Mouse (Mus musculus) midbrain, embryonic 11.5 days (tissue): Measurements from ENCODE around the gene Ankfn1. TPM values are rescaled to one million over a fixed set of nuclear protein-coding genes. Genes with fewer than 3 reads are reported as not detected.

ENCODE experiments used
- ATAC-seq: fragments of 200-750 bp; cut with Nextera tagmentation; 2 replicates; pipeline ENCODE4 v1.8.0; 2017; ENCODE audit warnings: moderate TSS enrichment, moderate library complexity; ENCODE audit not compliant: low FRiP score
- DNase-seq: peaks from one replicate; pipeline ENCODE4 v3.0.0; 2015; ENCODE audit warnings: low spot score; ENCODE audit errors: missing footprints
- H3K27ac ChIP-seq: fragments of 300-500 bp; sonication (generic); 2 replicates; pipeline ENCODE4 v1.5.1; 2014; ENCODE audit warnings: low read depth, low read length
- H3K27me3 ChIP-seq: fragments of 300-500 bp; sonication (generic); 2 replicates; pipeline ENCODE4 v1.6.1; 2014; ENCODE audit warnings: mild to moderate bottlenecking, low read length, moderate library complexity, mixed read lengths; ENCODE audit not compliant: control insufficient read depth, insufficient read depth
- H3K36me3 ChIP-seq: fragments of 300-500 bp; sonication (generic); 2 replicates; pipeline ENCODE4 v1.6.1; 2014; ENCODE audit warnings: mild to moderate bottlenecking, low read length, moderate library complexity, mixed read lengths; ENCODE audit not compliant: control insufficient read depth, insufficient read depth
- H3K4me1 ChIP-seq: fragments of 300-500 bp; sonication (generic); 2 replicates; pipeline ENCODE4 v1.6.1; 2014; ENCODE audit warnings: low read length; ENCODE audit not compliant: control insufficient read depth, insufficient read depth
- H3K4me2 ChIP-seq: fragments of 300-500 bp; sonication (generic); 2 replicates; pipeline ENCODE4 v1.6.1; 2014; ENCODE audit warnings: mild to moderate bottlenecking, moderate library complexity
- H3K4me3 ChIP-seq: fragments of 300-500 bp; sonication (generic); 2 replicates; pipeline ENCODE4 v1.5.1; 2014; ENCODE audit warnings: low read depth, low read length
- H3K9ac ChIP-seq: fragments of 300-500 bp; sonication (generic); 2 replicates; pipeline ENCODE4 v1.6.1; 2014; ENCODE audit warnings: low read length
- H3K9me3 ChIP-seq: fragments of 300-500 bp; sonication (generic); 2 replicates; pipeline ENCODE4 v1.6.1; 2016; ENCODE audit warnings: low read length; ENCODE audit not compliant: control insufficient read depth
- WGBS: fragments of 180-500 bp; shearing (Covaris S2); extraction: QIAGEN DNeasy Blood & Tissue Kit; methylation state at CpG from one replicate; pipeline ENCODE4 v1.1.7; 2014; 5-methylcytosine and 5-hydroxymethylcytosine counted together
- polyA plus RNA-seq: library from polyadenylated mRNA; unstranded; fragments of >200 nt; fragmentation: Nextera tagmentation; extraction: Ambion mirVana; gene quantifications from 2 replicates; pipeline ENCODE4 v1.2.1, GENCODE M21; 2014

The Ankfn1 gene
- polyA plus RNA-seq, 1 experiment from 2014 or later = 2.2 TPM

DNA sequence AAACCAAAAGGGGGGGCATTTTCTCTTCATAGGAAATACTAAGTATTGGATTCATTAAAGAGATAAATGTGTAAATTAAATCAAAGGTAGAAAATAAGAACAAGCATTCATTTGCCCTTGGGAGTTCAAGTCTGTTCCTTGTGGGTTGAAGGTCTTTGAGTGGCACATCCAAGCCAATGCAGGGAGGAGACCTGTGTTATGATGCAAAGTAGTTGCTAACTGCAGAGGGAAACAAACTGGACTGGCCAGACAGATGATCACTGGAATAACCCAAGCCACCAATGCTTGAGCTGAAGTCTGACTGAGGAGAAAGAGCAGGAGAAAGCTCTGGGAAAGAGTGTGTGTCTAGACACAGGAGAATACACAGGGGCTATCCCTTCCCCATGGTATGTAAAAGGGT is 120.9 kb downstream of the Ankfn1 start:
- H3K27me3 ChIP-seq = no peaks in the 10 kb centered on the region
- no peak overlapping the region for H3K4me2 ChIP-seq
- no peak for ATAC-seq
- no peaks in the 10 kb centered on the region for H3K9me3 ChIP-seq
- H3K36me3 ChIP-seq = no peaks in the 10 kb centered on the region
- DNase-seq = no peak
- H3K9ac ChIP-seq = no peak overlapping the region
- H3K4me3 ChIP-seq = no peak overlapping the region
- H3K4me1 ChIP-seq = no peaks in the 10 kb centered on the region
- H3K27ac ChIP-seq = no peak overlapping the region

DNA sequence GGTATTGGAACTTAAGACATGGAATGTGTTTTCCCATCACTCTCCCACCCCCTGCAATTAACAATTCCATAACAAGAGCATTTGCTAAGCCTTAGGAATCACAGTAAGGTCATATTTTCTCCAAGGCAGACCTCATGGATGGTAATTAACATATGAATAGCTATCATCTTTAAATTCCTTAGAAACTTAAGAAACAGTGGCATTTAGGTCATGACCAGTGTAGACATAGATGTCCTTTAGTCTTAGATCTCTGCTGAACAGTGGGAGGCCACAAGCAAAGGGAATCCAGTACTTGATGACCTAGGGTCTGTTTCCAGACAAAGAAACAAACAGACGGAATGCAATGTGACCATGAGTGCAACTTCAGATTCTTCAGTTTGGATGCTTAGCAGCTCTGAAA is 141.7 kb downstream of the Ankfn1 start:
- H3K27ac ChIP-seq = no peak overlapping the region
- no peak overlapping the region for H3K9ac ChIP-seq
- no peak for ATAC-seq
- no peak for DNase-seq
- no peak overlapping the region for H3K4me2 ChIP-seq
- WGBS = 52% methylated on average over 1 of the region's 1 CpGs
- H3K4me3 ChIP-seq = no peak overlapping the region
- H3K9me3 ChIP-seq = no peaks in the 10 kb centered on the region
- H3K27me3 ChIP-seq = no peaks in the 10 kb centered on the region
- H3K36me3 ChIP-seq = no peaks in the 10 kb centered on the region
- H3K4me1 ChIP-seq = no peaks in the 10 kb centered on the region

DNA sequence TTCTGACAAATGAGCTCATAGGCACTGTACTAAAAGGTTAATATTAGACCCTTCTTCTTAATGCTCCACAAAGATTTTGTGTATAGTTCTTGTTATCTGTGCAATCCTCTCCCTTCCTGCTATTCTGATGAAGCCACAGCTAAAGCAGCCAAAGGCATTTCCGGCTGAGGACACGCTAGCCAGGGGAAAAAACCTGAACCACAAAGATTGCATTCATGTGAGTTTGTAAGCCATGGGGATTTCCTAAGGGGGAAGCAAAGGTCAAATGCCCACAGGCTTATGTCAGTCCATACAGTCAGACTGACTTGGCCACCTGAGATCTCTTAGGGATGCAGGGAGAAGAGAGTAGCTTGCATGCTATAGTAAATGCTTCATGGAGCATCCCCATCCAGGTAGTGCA is 146.1 kb downstream of the Ankfn1 start:
- Histone ChIP-seq H3K36me3 (no peaks in the 10 kb centered on the region), H3K9me3 (no peaks in the 10 kb centered on the region), H3K4me3 (no peak overlapping the region), H3K27ac (no peak overlapping the region), H3K9ac (no peak overlapping the region), H3K27me3 (no peaks in the 10 kb centered on the region), H3K4me1 (no peaks in the 10 kb centered on the region), H3K4me2 (no peak overlapping the region)
- 75% methylated on average over 2 of the region's 2 CpGs for WGBS
- DNase-seq (no peak), ATAC-seq (no peak)

- no peak for ATAC-seq
- DNase-seq = no peak
- H3K27ac ChIP-seq = no peak overlapping the region
- no peak overlapping the region for H3K4me2 ChIP-seq
- 86% methylated on average over 6 of the region's 6 CpGs for WGBS
- H3K9ac ChIP-seq = no peak overlapping the region
- no peaks in the 10 kb centered on the region; the same call in 1 of the 2 replicates for H3K4me1 ChIP-seq
- no peak overlapping the region for H3K4me3 ChIP-seq
- no peaks in the 10 kb centered on the region for H3K27me3 ChIP-seq
- H3K9me3 ChIP-seq = no peaks in the 10 kb centered on the region
- no peaks in the 10 kb centered on the region for H3K36me3 ChIP-seq
These were observed 148.9 kb downstream of the Ankfn1 start for GRCm38 (mm10) chr11:89628562-89628961.

GRCm38 (mm10) chr11:89627232-89627631 is 150.2 kb downstream of the Ankfn1 start:
- ATAC-seq (no peak), DNase-seq (no peak)
- Histone ChIP-seq H3K4me2 (no peak overlapping the region), H3K27me3 (no peaks in the 10 kb centered on the region), H3K9me3 (no peaks in the 10 kb centered on the region), H3K4me3 (no peak overlapping the region), H3K36me3 (no peaks in the 10 kb centered on the region), H3K27ac (no peak overlapping the region), H3K4me1 (no peaks in the 10 kb centered on the region; the same call in 1 of the 2 replicates), H3K9ac (no peak overlapping the region)

- WGBS = 74% methylated on average over 13 of the region's 13 CpGs
- Histone ChIP-seq H3K9me3 (no peaks in the 10 kb centered on the region), H3K4me2 (no peak overlapping the region), H3K9ac (no peak overlapping the region), H3K4me1 (peaks cover 5% of the 10 kb centered on the region), H3K27me3 (no peaks in the 10 kb centered on the region), H3K4me3 (no peak overlapping the region), H3K27ac (no peak overlapping the region), H3K36me3 (no peaks in the 10 kb centered on the region)
- DNase-seq (no peak), ATAC-seq (no peak)
These were observed 153.6 kb downstream of the Ankfn1 start for GRCm38 (mm10) chr11:89623698-89624445.

- peak; percentile 72 for DNase-seq
- Histone ChIP-seq H3K4me1 (peaks cover 8% of the 10 kb centered on the region), H3K27ac (no peak overlapping the region), H3K9me3 (no peaks in the 10 kb centered on the region), H3K36me3 (no peaks in the 10 kb centered on the region), H3K4me2 (no peak overlapping the region), H3K27me3 (no peaks in the 10 kb centered on the region), H3K4me3 (no peak overlapping the region), H3K9ac (no peak overlapping the region)
- ATAC-seq = 0 out of 2 replicates have a peak, but pooled peaks have one; percentile 38
These were observed 157.5 kb downstream of the Ankfn1 start for GRCm38 (mm10) chr11:89619955-89620354.

DNA sequence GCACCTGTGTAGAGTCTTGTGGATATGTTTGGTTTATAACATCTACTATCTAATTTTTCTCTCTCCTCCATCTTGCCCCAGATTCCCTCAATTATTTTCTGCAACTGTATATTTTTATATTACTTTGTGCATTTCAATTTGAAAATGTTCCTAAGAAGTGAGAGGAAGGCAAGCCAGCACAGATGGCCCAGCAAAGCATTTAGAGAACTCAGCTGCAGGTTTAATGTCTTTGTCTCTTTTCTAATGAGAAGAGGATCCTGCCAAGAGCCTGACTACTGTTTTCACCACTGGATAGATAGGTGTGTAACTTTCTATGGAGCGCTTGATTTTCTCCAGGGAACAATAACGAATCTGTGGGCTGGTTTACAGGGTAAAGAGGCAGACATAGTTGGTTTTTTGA is 161.6 kb downstream of the Ankfn1 start:
- H3K4me2 ChIP-seq = no peak overlapping the region
- peaks cover 8% of the 10 kb centered on the region for H3K4me1 ChIP-seq
- H3K27ac ChIP-seq = no peak overlapping the region
- no peak overlapping the region for H3K4me3 ChIP-seq
- H3K27me3 ChIP-seq = no peaks in the 10 kb centered on the region
- 90% methylated on average over 2 of the region's 2 CpGs for WGBS
- DNase-seq (peak; percentile 51), ATAC-seq (no peak)
- H3K36me3 ChIP-seq = no peaks in the 10 kb centered on the region
- no peak overlapping the region for H3K9ac ChIP-seq
- no peaks in the 10 kb centered on the region for H3K9me3 ChIP-seq

DNA sequence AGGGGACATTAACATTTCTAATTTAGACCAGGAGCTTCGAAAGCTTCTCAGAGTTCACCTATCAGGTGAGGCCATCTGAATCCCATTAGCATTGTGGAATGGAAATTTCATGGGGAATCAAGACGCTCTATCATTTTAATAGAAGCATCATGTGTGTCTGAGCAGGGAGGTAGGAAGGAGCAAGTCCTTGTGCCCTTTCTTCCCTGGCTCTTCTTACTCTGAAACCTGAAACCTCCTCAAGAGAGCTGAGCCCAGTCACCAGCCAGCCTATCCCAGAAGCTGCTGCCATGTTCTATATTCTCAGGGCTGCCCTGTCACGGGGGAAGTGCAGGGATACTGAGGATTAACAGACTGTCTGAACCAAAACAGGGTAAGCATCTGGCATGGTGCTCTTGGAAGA is 165.9 kb downstream of the Ankfn1 start:
- Histone ChIP-seq H3K36me3 (no peaks in the 10 kb centered on the region), H3K27me3 (no peaks in the 10 kb centered on the region), H3K9ac (no peak overlapping the region), H3K9me3 (no peaks in the 10 kb centered on the region), H3K4me3 (no peak overlapping the region), H3K27ac (no peak overlapping the region), H3K4me2 (no peak overlapping the region), H3K4me1 (no peaks in the 10 kb centered on the region)
- DNase-seq (peak; percentile 56), ATAC-seq (no peak)
- WGBS = 69% methylated on average over 3 of the region's 3 CpGs
